Mouse (Mus musculus) spleen, adult 2 months (tissue): ENCODE results near the gene Nudt14.

Source experiments
- CTCF ChIP-seq: fragments of 200-500 bp; IDR thresholded peaks from 2 replicates; pipeline ENCODE4 v1.5.1; 2011; ENCODE audit warnings: mild to moderate bottlenecking, inconsistent platforms; ENCODE audit not compliant: insufficient read depth, insufficient read length, insufficient replicate concordance; ENCODE audit errors: extremely low read depth
- POLR2A ChIP-seq: fragments of 200-500 bp; IDR thresholded peaks from 2 replicates; pipeline ENCODE4 v1.6.1; 2011; ENCODE audit warnings: low read depth, low read length, inconsistent platforms

DNA sequence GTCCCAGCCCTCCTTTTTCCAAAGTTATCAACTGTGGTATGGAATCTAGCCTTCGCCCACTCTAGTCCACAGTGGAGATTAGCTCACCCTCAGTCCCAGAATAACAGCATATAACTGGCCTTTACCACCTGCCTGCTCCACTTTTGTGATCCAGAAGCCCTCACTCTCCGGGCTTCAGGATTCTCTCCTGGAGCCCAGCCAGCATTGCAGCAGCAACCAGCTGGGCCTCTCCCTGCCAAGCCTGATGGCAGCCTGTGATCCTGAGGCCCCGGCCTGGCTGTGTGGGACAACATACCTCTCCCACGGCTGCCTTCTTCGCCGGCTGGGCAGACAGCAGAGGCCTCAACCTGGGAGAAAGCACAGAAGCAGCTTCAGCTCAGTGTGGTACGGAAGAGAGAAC is 19.5 kb upstream of the Nudt14 start:
- TF ChIP-seq POLR2A (no peak), CTCF (no peak)
